Mouse (Mus musculus): Measurements from ENCODE around the gene 4921524J17Rik. TPM values are rescaled to one million over a fixed set of nuclear protein-coding genes. Genes with fewer than 3 reads are reported as not detected.
A peak's percentile ranks its signal among the peaks of the same experiment; 100 is the strongest.

4921524J17Rik gene
- total RNA-seq, 1 experiment from 2014 or later = 121 TPM

GRCm38 (mm10) chr8:85452328-85452727, 19.7 kb upstream of the 4921524J17Rik start:
- ATAC-seq (replicated peaks in 1 of 2; ENCODE audit: insufficient read depth in 1 of 2, low FRiP score in 2 of 2, low TSS enrichment in 1 of 2, low read depth in 1 of 2, poor library complexity in 2 of 2, severe bottlenecking in 2 of 2) = peak; percentile 15 to 28; a peak in 2 of 4 replicates

GRCm38 (mm10) chr8:85450335-85450734, 17.7 kb upstream of the 4921524J17Rik start:
- ATAC-seq (replicated peaks in 1 of 2; ENCODE audit: insufficient read depth in 1 of 2, low FRiP score in 2 of 2, low TSS enrichment in 1 of 2, low read depth in 1 of 2, poor library complexity in 2 of 2, severe bottlenecking in 2 of 2) = peak in 1 of 2 experiments; percentile 51; a peak in 2 of 4 replicates

DNA sequence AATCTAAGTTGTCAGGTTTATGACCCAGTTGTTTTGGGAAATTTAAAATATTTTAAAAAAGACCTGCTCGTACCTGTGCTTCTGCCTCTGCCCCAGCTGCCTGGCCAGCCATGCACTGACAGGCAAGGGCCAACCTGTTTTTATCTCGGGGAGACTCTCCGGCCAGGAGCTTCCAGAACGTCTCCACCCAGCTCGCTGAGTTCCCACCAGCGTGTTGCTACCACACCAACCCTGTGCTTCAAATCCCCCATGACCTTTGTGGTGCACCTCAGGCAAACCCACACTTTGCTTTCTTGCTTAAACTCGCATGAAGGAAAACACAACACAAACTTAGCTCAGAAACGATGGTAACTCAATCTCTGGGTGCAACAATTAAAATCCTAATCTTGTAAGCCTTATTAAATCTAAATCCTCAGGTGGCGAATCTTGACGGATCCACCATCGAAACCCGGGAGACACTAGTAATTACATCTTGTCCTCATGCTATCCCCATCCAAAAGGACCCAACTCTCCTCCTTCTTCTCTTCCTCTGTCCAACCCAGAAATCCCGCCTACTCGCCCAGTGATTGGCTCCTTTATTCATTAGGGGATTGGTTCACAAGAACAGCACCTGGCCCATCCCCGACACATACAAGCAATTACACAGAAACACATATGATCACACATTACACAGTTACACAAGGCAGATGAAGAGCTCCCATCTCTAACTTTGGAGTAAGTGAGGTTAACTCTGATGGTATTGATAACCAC, 13.5 kb upstream of the 4921524J17Rik start:
- no peak for ATAC-seq (replicated peaks in 1 of 2; ENCODE audit: insufficient read depth in 1 of 2, low FRiP score in 2 of 2, low TSS enrichment in 1 of 2, low read depth in 1 of 2, poor library complexity in 2 of 2, severe bottlenecking in 2 of 2)

DNA sequence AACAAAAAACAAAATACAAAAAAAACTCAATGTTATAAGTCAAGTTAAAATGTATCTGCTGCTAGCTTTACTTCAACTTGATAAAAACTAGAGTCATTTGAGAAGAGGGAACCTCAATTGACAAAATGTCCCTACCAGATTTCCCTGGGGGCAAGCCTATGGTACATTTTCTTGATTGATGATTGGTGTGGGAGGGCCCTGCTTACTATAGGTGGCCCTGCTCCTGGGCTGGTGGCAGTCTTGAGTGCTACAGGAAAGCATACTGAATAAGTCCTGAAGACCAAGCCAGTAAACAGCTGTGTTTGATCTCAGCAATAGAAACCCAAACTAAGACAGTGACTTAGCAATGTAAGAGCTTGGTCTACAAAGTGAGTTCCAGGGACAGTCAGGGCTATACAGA, 11.5 kb upstream of the 4921524J17Rik start:
- no peak for ATAC-seq (replicated peaks in 1 of 2; ENCODE audit: insufficient read depth in 1 of 2, low FRiP score in 2 of 2, low TSS enrichment in 1 of 2, low read depth in 1 of 2, poor library complexity in 2 of 2, severe bottlenecking in 2 of 2)

- ATAC-seq (replicated peaks in 1 of 2; ENCODE audit: insufficient read depth in 1 of 2, low FRiP score in 2 of 2, low TSS enrichment in 1 of 2, low read depth in 1 of 2, poor library complexity in 2 of 2, severe bottlenecking in 2 of 2) = no peak
These were observed 8.9 kb upstream of the 4921524J17Rik start for GRCm38 (mm10) chr8:85441564-85441963.

GRCm38 (mm10) chr8:85435736-85436135, 3.1 kb upstream of the 4921524J17Rik start:
- ATAC-seq (replicated peaks in 1 of 2; ENCODE audit: insufficient read depth in 1 of 2, low FRiP score in 2 of 2, low TSS enrichment in 1 of 2, low read depth in 1 of 2, poor library complexity in 2 of 2, severe bottlenecking in 2 of 2) = no peak

GRCm38 (mm10) chr8:85434817-85435216, 2.2 kb upstream of the 4921524J17Rik start:
- ATAC-seq (replicated peaks in 1 of 2; ENCODE audit: insufficient read depth in 1 of 2, low FRiP score in 2 of 2, low TSS enrichment in 1 of 2, low read depth in 1 of 2, poor library complexity in 2 of 2, severe bottlenecking in 2 of 2) = no peak

DNA sequence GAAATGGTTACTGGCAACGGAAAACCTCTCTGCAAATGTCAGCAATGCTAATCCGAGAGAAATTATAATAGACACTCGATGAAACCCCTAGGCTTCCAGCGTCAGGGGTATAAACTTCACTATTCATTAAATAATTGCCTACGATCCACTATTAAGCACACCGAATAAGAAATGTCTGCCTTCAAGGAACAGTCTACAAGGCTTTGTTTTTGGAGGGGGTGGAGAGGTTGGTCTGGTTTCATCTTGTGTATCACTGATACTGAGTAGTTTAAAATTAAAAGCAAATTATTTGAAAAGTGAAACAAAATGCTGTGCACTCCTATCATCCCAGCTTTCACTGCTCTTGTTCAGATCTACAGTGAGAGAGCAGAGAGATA, 372 bp upstream of the 4921524J17Rik start:
- peak; percentile 29 to 34; a peak in 3 of 4 replicates for ATAC-seq (replicated peaks in 1 of 2; ENCODE audit: insufficient read depth in 1 of 2, low FRiP score in 2 of 2, low TSS enrichment in 1 of 2, low read depth in 1 of 2, poor library complexity in 2 of 2, severe bottlenecking in 2 of 2)

DNA sequence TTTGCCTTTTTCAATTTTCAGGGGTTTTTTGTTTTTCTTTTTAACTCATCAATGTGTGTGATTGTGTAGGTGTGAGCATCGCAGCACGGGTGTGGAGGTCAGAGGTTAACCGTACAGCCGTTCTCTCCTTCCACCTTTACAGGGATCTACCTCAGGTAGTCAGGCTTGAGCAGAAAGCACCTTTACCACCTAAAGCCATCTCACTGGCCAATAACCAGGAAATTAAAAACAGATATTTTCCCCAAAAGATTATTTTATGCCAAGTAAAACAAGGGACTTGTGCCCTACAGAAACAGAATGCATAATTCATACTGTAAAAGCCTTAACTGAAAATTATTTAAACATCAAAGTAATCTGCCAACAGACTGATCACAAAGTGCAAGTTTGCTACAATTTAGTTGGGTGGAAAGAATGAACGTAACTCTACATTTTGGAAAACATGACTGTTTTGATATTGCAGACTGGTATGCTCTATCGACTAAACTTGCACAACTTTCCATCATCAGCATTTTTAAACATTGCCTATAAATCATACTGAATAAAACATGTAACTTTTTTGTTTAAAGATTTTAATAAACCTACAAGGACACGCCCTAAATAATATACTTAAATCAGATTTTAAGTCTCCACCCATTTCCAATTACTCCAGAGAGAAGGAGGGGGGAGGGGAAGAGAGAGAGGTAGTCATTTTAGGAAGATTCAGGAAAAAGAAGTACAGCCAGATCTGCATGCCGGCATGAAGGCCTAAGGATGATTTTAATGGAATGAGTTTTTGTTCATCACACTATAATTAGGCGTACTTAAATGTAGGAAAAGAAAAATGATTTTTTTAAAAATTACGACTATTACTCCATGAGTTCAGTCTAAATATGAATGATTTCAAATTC, 1.1 kb downstream of the 4921524J17Rik start:
- ATAC-seq (replicated peaks in 1 of 2; ENCODE audit: insufficient read depth in 1 of 2, low FRiP score in 2 of 2, low TSS enrichment in 1 of 2, low read depth in 1 of 2, poor library complexity in 2 of 2, severe bottlenecking in 2 of 2) = no peak

DNA sequence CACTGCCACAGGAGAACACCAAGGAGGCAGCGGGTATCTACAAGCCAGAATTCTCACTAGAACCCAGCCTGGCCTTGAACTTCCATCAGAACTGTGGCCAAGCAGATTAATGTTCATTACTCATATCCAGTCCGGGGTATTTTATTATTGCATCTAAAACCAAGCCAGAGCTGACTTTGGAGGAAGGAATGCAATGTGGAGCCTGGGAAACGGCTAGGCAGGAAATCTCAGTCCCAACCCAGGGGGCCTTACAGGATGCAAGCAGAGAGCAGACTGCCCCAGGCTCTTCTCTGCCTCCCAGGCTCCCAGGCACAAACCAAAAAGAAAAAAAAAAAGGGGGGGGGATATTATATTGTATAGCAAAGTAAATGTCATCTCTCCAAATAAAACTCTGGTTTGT, 1.8 kb downstream of the 4921524J17Rik start:
- no peak for ATAC-seq (replicated peaks in 1 of 2; ENCODE audit: insufficient read depth in 1 of 2, low FRiP score in 2 of 2, low TSS enrichment in 1 of 2, low read depth in 1 of 2, poor library complexity in 2 of 2, severe bottlenecking in 2 of 2)

- ATAC-seq (replicated peaks in 1 of 2; ENCODE audit: insufficient read depth in 1 of 2, low FRiP score in 2 of 2, low TSS enrichment in 1 of 2, low read depth in 1 of 2, poor library complexity in 2 of 2, severe bottlenecking in 2 of 2) = no peak
These were observed 3.4 kb downstream of the 4921524J17Rik start for GRCm38 (mm10) chr8:85429219-85429618.

- no peak for ATAC-seq (replicated peaks in 1 of 2; ENCODE audit: insufficient read depth in 1 of 2, low FRiP score in 2 of 2, low TSS enrichment in 1 of 2, low read depth in 1 of 2, poor library complexity in 2 of 2, severe bottlenecking in 2 of 2)
These were observed 5.6 kb downstream of the 4921524J17Rik start for GRCm38 (mm10) chr8:85427026-85427425.

GRCm38 (mm10) chr8:85421329-85421728, 11.3 kb downstream of the 4921524J17Rik start:
- ATAC-seq (replicated peaks in 1 of 2; ENCODE audit: insufficient read depth in 1 of 2, low FRiP score in 2 of 2, low TSS enrichment in 1 of 2, low read depth in 1 of 2, poor library complexity in 2 of 2, severe bottlenecking in 2 of 2) = no peak

DNA sequence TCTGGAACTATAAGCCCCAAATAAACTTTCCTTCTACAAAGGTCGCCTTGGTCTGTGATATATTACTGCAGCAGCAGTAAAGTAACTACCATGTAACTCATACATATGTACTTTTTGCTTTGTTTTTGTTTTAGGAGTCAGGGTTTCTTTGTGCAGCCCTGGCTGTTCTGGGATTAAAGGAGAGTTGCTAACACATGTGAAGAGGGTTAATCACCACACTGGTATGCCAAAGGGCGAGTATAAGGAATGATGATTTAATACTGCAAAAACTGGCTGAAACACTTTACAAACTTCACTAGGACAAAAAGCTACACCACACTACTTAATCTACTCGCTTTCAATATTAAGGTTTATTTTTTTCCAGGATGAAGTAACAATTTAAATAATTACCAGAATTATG, 24.1 kb downstream of the 4921524J17Rik start:
- ATAC-seq (replicated peaks in 1 of 2; ENCODE audit: insufficient read depth in 1 of 2, low FRiP score in 2 of 2, low TSS enrichment in 1 of 2, low read depth in 1 of 2, poor library complexity in 2 of 2, severe bottlenecking in 2 of 2) = no peak

DNA sequence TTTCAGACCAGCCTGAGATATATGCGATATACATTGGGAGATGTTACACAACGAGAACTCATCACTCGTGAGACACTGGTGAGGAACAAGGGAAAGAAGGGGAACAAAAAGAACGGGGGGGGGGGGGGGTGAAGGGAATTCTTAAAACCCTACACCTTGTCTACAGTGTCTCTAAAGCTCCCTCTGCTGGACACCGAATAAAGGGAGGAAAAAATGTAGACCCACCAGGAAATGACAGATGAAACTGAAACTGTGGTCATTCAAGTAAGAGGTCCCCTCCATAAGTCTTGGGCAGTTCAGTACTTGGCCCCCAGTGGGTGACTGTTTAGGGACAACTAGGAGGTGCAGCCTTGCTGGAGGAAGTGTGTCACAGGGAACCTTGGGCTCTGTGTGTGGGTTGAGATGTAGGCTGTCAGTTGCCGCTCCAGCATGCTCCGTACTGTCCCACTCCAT, 24.6 kb downstream of the 4921524J17Rik start:
- ATAC-seq (replicated peaks in 1 of 2; ENCODE audit: insufficient read depth in 1 of 2, low FRiP score in 2 of 2, low TSS enrichment in 1 of 2, low read depth in 1 of 2, poor library complexity in 2 of 2, severe bottlenecking in 2 of 2) = peak; percentile 64 to 80

DNA sequence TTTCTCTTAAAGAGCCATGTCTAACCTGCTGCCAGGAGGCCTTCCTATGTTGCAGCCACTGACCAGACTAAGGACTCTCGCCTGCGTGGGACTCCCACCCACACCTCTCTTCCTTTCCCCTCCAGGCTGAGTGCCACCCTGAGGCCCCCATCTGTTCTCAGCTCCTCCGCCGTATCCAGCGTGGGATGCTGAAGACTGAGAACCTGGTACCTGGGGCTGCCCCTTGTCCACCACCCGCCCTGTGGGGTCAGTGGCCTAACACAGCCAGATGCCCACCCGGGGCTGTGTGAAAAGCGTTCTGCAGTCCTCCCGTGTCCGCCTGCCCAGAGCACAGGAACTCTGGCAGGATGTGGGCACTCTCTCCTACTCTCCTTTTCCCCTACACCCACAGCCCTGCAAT, 26.7 kb downstream of the 4921524J17Rik start:
- no peak for ATAC-seq (replicated peaks in 1 of 2; ENCODE audit: insufficient read depth in 1 of 2, low FRiP score in 2 of 2, low TSS enrichment in 1 of 2, low read depth in 1 of 2, poor library complexity in 2 of 2, severe bottlenecking in 2 of 2)

GRCm38 (mm10) chr8:85405418-85405817, 27.2 kb downstream of the 4921524J17Rik start:
- 0 out of 4 replicates have a peak, but pooled peaks of 1 of the 2 experiments have one; percentile 32 for ATAC-seq (replicated peaks in 1 of 2; ENCODE audit: insufficient read depth in 1 of 2, low FRiP score in 2 of 2, low TSS enrichment in 1 of 2, low read depth in 1 of 2, poor library complexity in 2 of 2, severe bottlenecking in 2 of 2)

- no peak for ATAC-seq (replicated peaks in 1 of 2; ENCODE audit: insufficient read depth in 1 of 2, low FRiP score in 2 of 2, low TSS enrichment in 1 of 2, low read depth in 1 of 2, poor library complexity in 2 of 2, severe bottlenecking in 2 of 2)
These were observed 34.1 kb downstream of the 4921524J17Rik start for GRCm38 (mm10) chr8:85398548-85398947.

Data from hematopoietic stem cell, adult 5-6 weeks (primary cell).